Mouse (Mus musculus) brain, embryonic 14.5 days (tissue): Measurements from ENCODE around the gene Gm136.

Experiments used
- CTCF ChIP-seq: fragments of 200-500 bp; IDR thresholded peaks from 2 replicates; pipeline ENCODE4 v1.5.1; 2012; ENCODE audit warnings: inconsistent platforms, mild to moderate bottlenecking, moderate library complexity, borderline replicate concordance; ENCODE audit not compliant: insufficient read depth, insufficient read length; ENCODE audit errors: extremely low read depth
- POLR2A ChIP-seq: fragments of 200-500 bp; IDR thresholded peaks from 2 replicates; pipeline ENCODE4 v1.6.1; 2012; ENCODE audit warnings: mild to moderate bottlenecking, inconsistent platforms, borderline replicate concordance; ENCODE audit not compliant: poor library complexity, insufficient read depth, insufficient read length, severe bottlenecking; ENCODE audit errors: extremely low read depth

DNA sequence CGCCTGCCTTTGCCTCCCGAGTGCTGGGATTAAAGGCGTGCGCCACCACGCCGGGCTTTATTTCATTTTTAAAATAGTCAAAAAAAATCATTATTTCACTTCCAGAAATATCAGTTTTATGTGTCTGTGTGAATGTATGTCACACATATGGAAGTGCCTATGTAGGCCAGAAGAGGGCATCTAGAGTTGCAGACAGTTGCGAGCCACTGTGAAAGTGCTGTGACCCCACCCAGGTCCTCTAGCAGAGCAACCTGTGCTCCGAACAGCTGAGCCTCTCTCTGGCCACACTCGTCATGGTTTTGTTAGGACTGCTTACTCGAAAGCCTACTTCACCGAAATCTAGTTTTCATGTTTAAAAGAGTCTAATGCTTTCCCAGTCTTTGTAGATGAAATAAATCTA is 53.8 kb downstream of the Gm136 start:
- no peak for TF ChIP-seq CTCF
- no peak for TF ChIP-seq POLR2A
